Mouse (Mus musculus) left cerebral cortex, adult 2 months (tissue): ENCODE results near the gene Slc41a1. TPM values are rescaled to one million over a fixed set of nuclear protein-coding genes. Genes with fewer than 3 reads are reported as not detected.

ENCODE experiments used
- DNase-seq, 2 experiments: peaks; one replicate each; pipeline ENCODE4 v3.0.0; 2021 to 2022; ENCODE audit warnings: low spot score in 2 of 2, mixed read lengths in 1 of 2; ENCODE audit errors: extremely low spot score in 1 of 2
- H3K27ac ChIP-seq: fragments of 200-600 bp; 2 replicates; pipeline ENCODE4 v1.8.1; 2022
- H3K4me3 ChIP-seq: fragments of 200-600 bp; 2 replicates; pipeline ENCODE4 v1.8.1; 2022
- CTCF ChIP-seq: fragments of 200-600 bp; IDR thresholded peaks from 2 replicates; pipeline ENCODE4 v1.8.1; 2022; ENCODE audit warnings: antibody characterized with exemption, mild to moderate bottlenecking, moderate library complexity
- intact Hi-C: fragments of 180-260 bp; cut with DNase I; formaldehyde crosslinking; loops from one replicate; pipeline ENCODE4 v1.15.1; 2025
- total RNA-seq, 2 experiments: library from RNA; stranded (reverse); gene quantifications; 2 replicates each; pipeline ENCODE4 v1.2.3; 2021

Gene Slc41a1
- total RNA-seq, 2 experiments from 2014 or later = 42.6 to 46.8 TPM

DNA sequence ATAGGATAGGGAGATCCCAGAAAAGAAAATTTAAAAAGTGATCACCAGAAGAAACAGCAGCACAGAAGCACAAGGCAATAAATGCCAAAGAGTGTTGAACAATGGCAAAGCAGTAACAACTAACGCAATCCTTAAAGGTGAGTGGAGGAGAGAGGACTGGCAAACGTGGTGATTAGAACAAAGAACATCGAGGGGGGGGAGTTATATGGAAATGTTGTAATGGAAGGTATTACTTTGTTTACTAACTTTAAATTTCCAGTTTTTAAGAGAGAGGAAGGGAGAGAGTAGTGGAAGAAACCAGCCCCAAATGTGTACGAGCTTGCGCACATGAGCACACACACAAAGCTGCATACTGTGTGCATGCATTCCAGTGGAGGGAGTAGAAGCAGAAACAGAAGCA, 38.3 kb downstream of the Slc41a1 start:
- Histone ChIP-seq H3K27ac (no peak overlapping the region), H3K4me3 (no peak overlapping the region)
- TF ChIP-seq CTCF = no peak
- no peak for DNase-seq
- intact Hi-C loops = no loop called here

DNA sequence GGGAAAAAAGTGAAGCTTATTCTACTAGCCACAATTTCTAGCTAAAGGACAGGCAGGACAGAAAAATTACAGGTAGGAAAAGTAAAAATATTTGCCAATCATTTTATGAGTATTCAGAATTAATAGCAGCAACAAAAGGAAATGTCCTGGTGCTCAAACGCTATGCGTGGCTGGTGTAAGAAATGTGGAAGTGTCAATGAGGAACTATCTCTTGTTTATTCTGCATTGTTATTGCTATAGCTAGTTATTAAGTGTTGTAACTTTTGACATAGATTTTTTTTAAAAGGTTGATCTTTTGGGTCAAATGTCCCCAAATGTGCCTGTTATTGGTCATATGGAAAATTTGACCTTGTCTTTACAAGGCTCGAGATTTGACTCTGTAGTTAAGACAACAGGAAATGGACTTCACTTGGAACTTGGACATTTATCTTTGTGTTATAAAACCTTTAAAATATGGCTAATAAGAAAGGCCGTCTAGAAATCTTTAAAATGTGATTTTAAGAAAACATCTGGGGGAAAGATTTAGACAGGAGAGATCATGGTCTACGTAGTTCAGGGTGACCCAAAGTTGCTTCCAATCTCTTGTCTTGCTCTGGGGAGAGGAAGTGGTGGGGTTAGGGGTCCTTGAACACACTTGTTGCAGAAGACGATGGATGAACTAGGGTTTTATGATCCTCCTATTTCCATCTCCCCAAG, 39.2 kb downstream of the Slc41a1 start:
- Histone ChIP-seq H3K27ac (no peak overlapping the region), H3K4me3 (no peak overlapping the region)
- intact Hi-C loops = no loop called here
- TF ChIP-seq CTCF = no peak
- no peak for DNase-seq

DNA sequence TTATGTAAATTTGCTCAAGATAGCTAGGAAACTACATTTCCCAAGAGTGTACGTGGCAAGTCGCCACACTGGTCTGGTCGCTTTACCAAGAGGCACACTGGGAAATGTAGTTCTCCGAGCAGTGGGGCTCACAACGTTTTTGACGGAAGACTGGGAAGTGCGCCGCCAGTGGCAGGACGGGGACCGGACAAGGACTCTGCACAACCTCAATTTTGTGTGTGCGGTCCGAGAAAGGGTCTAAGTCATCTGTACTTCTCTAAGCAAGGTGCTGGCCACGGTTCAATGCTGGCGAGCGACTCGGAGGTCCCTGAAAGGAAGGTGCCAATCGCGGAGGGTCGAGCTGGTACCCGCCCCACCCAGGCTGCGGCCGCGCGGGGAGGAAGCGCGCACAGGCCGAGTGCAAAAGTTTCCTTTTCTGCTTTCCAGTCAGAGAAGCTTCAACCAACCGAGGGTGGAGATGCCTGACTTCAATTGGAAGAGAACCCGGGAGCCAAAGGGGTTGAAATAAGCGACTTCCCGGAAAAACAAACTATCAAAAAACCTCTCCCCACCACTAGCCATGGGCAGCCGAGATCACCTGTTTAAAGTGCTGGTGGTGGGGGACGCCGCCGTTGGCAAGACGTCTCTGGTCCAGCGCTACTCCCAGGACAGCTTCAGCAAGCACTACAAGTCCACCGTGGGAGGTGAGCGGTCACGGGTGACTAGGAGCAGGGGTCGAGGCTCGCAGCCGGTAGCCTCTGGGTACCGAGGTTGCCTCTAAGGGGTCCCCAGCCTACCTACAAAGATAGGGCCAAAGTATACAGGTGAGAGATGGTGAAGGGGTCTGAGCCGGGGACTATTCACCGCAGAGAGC, 40.0 kb downstream of the Slc41a1 start, which contains the start of gene Rab29:
Gene Rab29 (plus strand): TSS at position 132 of the 853 bp plus-strand sequence.
- peak; percentile 93 for TF ChIP-seq CTCF
- peak within 1 kb of the TSS; percentile 70; the same call in 1 of the 2 replicates for H3K27ac ChIP-seq
- peak within 1 kb of the TSS; percentile 66 for H3K4me3 ChIP-seq
- DNase-seq = peak; percentile 87 to 88
- intact Hi-C loops = loop anchor here (1.0 kb wide), 1 partner anchor 43 kb away; the partner anchor contains the start of gene Nucks1

DNA sequence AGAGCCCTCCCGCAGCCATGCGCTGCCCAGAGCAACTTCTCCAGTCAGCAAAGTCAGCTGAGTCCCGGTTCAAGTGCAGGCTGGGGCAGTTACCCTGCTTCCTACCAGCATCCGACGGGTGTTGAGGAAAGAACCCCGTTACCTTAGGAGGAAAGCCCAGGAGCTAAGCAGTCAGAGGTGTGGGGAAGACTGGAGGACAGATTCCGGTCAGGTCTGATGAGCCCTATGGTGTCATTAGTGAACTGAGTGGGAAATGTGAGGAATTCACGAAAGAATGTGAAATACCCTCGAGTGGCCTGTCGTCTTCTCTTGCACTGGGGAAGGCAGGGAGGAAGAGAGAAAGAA, 40.6 kb downstream of the Slc41a1 start:
- DNase-seq = no peak
- no peak overlapping the region for H3K27ac ChIP-seq
- peak overlapping the region; percentile 66 for H3K4me3 ChIP-seq
- TF ChIP-seq CTCF = no peak
- intact Hi-C loops = loop anchor here (1.0 kb wide), 1 partner anchor 42 kb away; the partner anchor contains the start of gene Nucks1

DNA sequence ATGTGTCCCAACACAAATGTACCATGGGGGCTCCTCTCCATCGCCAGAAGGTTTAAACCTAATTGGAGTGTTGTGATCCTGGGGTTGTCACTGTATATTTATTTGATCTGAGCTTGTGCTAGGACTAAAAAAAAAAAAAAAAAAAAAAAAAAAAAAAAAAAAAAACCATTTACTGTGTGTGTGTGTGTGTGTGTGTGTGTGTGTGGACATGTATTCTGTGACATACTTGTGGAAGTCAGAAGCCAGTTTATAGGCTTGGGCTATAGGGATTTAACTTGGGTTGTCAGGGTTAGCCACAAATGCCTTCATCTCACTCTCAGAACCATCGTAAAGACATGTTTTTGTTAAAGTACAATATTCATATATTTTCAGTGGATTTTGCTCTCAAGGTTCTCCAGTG, 42.3 kb downstream of the Slc41a1 start:
- Histone ChIP-seq H3K27ac (no peak overlapping the region), H3K4me3 (no peak overlapping the region)
- intact Hi-C loops = no loop called here
- no peak for DNase-seq
- TF ChIP-seq CTCF = no peak

DNA sequence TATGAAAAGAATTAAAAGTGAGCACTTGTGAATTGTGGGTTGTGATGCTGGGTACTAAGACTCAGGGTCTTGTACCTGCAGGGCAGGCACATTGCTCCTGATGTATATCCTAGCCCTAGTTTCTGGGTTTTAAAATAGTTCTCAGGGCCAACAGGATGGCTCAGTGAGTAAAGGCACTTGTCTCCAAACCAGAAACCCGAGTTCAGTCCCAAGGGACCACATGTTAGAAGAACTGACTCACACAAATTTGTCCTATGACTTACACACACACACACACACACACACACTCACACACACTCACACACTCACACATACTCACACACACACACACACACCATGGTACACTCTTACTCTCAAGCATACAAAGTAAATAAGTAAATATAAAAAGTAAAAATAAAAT, 45.6 kb downstream of the Slc41a1 start:
- TF ChIP-seq CTCF = no peak
- no peak for DNase-seq
- Histone ChIP-seq H3K4me3 (no peak overlapping the region), H3K27ac (no peak overlapping the region)
- intact Hi-C loops = no loop called here

DNA sequence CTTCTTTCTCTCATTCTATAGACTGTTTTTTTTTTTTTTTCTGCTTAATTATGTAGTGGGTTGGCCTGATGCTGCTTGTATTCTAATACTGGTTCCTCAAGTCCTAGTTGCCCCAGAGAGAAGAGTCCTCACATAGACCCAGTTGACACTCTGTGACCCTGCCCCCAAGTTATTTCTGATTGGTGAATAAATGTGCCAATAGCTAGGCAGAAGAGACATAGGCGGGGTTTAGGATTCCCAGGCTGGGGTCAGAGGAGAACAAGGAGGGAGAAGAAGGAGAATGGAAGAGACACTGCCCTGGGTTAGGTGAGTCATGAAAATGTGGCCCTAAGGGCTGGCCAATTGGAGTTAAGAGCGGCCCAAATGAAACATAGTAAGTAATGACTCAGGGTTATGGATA, 52.5 kb downstream of the Slc41a1 start:
- Histone ChIP-seq H3K27ac (no peak overlapping the region), H3K4me3 (no peak overlapping the region)
- intact Hi-C loops = no loop called here
- no peak for DNase-seq
- TF ChIP-seq CTCF = no peak

DNA sequence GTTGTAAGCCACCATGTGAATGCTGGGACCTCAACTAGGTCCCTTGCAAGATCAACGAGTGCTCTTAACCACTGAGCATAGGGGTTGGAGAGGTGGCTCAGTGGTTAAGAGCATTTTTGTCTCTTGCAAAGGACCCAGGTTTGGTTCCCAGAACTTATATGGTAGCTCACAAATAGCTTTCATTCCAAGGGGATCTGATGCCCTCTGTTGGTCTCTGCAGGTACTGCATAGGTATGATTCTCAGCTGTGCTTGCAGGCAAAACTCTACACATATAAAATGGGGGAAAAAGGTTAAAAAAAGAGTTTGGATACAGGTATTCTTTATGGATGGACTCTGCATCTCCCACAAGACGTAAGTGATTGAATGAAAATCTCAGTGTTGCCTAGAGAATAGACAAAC, 55.5 kb downstream of the Slc41a1 start:
- no peak for DNase-seq
- intact Hi-C loops = no loop called here
- peak; percentile 58 for TF ChIP-seq CTCF
- Histone ChIP-seq H3K4me3 (no peak overlapping the region), H3K27ac (no peak overlapping the region)

DNA sequence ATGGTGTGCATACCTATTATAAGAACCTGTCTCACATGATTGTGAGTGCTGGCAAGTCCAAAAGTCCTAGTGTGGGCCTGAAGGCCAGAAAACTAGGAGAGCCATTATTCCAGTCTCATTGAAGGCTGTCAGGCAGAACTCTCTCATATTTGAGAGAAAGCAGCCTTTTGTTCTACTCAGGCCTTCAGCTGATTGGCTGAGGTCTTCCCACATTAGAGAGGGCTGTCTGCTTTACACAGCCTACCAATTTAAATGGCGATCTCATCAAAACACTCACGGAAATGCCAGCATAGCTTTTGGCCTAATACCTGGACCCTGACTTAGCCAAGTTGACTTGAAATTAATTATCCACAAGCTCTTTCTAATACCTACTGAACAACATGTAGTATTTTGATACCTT, 58.9 kb downstream of the Slc41a1 start:
- no peak overlapping the region for H3K4me3 ChIP-seq
- intact Hi-C loops = no loop called here
- no peak for TF ChIP-seq CTCF
- DNase-seq = no peak
- no peak overlapping the region; the same call in 1 of the 2 replicates for H3K27ac ChIP-seq

DNA sequence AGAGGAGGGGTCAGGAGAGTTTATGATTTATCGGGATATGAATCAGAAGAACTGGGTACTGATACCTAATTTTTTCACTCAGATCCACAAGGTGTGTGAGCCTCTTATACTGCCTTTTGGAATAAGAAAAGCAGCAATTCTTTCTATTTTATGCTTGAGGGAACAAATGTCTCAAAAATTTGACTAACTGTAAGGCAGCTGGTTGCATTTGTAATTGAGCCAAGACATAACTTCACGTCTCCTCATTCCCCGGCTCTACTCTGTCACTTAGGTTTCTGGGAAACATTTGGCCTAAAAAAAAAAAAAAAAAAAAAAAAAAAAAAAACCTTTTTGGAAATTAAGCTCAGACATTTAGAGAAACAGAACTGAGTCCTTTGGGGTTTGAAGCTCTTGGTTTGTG, 59.3 kb downstream of the Slc41a1 start:
- intact Hi-C loops = no loop called here
- no peak overlapping the region for H3K27ac ChIP-seq

DNA sequence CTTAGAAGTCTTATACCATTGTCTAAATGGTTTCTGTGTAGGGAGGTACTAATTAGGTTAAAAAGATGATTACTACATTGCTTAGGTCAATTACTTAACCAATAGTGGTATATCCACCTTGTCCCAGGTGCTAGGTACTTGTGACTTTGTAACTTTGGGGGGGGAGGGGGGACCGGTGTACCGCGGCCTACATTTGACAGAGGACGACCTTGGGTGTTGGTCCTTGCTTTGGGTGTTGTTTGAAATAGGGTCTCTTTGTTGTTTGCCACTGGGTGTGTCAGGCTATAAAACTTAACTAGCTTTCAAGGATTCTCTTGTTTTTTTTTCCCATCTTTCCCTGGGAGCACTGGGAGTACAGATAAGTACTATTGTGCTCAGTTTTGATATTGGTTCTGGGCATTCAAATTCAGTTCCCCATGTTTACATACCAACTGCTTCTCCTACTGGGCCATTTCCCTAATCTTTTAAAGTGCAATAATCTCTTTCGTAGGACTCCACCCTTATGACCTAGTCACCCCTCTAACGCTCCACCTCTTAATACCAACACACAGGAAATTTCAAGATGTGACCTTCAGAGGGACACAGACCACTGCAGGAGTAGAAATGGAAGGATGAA, 62.9 kb downstream of the Slc41a1 start:
- no peak overlapping the region for H3K27ac ChIP-seq
- no peak for DNase-seq
- TF ChIP-seq CTCF = no peak
- H3K4me3 ChIP-seq = no peak overlapping the region
- intact Hi-C loops = no loop called here

More for the DNA sequence above, 59.3 kb downstream of the Slc41a1 start:
- no peak for DNase-seq
- TF ChIP-seq CTCF = no peak
- H3K4me3 ChIP-seq = no peak overlapping the region

DNA sequence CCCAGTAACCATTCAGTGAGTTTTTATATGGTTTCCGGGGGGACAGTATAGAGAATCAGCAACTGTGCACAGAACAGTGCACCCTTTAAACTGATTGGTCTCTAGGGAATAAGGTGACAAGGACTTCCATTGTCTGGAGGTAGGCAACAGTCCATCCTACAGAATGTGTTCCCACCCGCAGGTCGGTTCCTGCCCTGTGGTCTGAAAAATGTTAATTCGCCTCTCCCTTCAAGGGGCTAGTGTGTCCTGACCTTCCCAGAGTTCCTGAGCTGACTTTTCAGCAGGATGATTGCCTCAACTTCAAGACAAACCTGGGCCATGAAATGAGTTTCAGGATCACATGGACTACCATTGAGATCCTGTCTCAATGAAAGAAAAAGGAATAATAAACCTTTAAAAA, 64.1 kb downstream of the Slc41a1 start:
- intact Hi-C loops = no loop called here
- TF ChIP-seq CTCF = no peak

More for the DNA sequence above, 64.1 kb downstream of the Slc41a1 start:
- no peak overlapping the region for H3K27ac ChIP-seq
- no peak for DNase-seq
- no peak overlapping the region for H3K4me3 ChIP-seq

Other genes starting within 250 kb of the Slc41a1 start
- gene Avpr1b, start 228.3 kb upstream of the Slc41a1 start, total RNA-seq = not detected
- under 1 TPM in 1 of 2 experiments, not detected in 1; 0.18 TPM for gene Ctse, start 189.2 kb upstream of the Slc41a1 start, total RNA-seq
- gene Rab7b, start 138.8 kb upstream of the Slc41a1 start, total RNA-seq = 1 to 10 TPM; 1.6 to 1.9 TPM
- under 1 TPM in 1 of 2 experiments, not detected in 1; 0.09 TPM for gene Slc26a9, start 83.5 kb upstream of the Slc41a1 start, total RNA-seq
- gene Pm20d1, start 30.1 kb upstream of the Slc41a1 start, total RNA-seq = 1 to 10 TPM; 1.5 to 2.3 TPM
- gene Rab29, start 39.7 kb downstream of the Slc41a1 start, total RNA-seq = 1 to 10 TPM; 4.8 to 5.0 TPM
- 100 to 1,000 TPM; 145 to 148 TPM for gene Nucks1, start 83.0 kb downstream of the Slc41a1 start, total RNA-seq
- gene Slc45a3, start 135.5 kb downstream of the Slc41a1 start, total RNA-seq = under 1 TPM; 0.48 to 0.68 TPM
- 10 to 100 TPM; 55.7 to 57.8 TPM for gene Elk4, start 180.1 kb downstream of the Slc41a1 start, total RNA-seq
- 10 to 100 TPM; 80.0 to 85.2 TPM for gene Mfsd4a, start 240.6 kb downstream of the Slc41a1 start, total RNA-seq